ENCODE assay signal across 8 mouse cellular contexts in the genomic region with DNA sequence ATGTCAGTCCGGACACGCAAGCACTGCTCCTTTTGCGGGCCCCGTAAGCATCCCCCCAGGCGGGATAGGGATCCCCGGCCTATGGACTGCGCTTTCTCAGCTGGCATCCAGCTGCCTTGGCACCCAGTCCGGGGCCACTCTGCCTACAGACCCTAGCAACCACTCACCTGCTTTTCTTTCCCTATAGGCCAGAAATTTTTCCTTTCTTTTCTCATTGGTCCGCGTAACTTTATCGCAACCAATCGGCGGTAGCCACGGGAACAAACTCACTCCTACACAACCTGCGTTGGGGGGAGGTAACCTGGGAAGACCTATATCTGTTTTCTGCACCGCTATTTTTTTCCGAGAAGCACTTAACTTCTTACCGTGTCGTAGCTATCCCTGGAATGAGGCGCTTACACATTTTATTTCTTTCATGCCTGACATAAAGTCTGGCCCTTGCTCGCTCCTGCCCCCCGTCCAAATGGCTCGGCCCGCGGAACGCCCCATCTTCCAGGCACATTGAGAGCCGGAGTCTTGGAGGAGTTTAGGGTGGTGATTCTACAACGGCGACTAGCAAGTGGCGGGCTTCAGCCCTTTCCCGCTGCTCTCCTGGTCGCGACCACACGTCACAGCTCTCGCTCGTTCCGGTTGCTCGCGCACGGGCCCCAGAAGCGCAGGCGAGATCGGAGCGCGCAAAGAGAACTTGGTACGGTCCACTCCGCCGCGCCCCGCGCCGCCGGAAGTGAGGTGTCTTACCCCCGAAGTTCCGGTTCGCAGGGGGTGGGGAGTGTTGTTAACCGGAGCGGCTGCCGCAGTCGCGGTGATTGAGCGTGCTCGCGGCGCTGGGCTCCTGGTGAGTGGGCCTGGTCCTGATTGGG. TPM values are rescaled to one million over a fixed set of nuclear protein-coding genes. Genes with fewer than 3 reads are reported as not detected.
DNase-seq lines count a peak whose midpoint lies in the region; ATAC-seq lines count a peak whose summit lies in the region.

A gene (plus strand): TSS at position 283 of the 860 bp plus-strand sequence.

- peak; percentile 82 for ATAC-seq in heart, embryonic 14.5 days (ENCODE audit: insufficient number of reproducible peaks, insufficient read depth, low FRiP score, low read depth)
- peak; percentile 87 for ATAC-seq in liver, embryonic 13.5 days (ENCODE audit: low read depth)
- peak; percentile 93 for ATAC-seq in stomach, embryonic 16.5 days (ENCODE audit: insufficient read depth, low FRiP score)

- peak within 1 kb of the TSS; percentile 91 for H3K9ac ChIP-seq in heart, embryonic 14.5 days (ENCODE audit: low read length)
- H3K9ac ChIP-seq in liver, embryonic 13.5 days: peak within 1 kb of the TSS; percentile 93
- H3K9ac ChIP-seq in stomach, embryonic 16.5 days (ENCODE audit: low read length): peak within 1 kb of the TSS; percentile 87

- no peaks in the 10 kb centered on the region for H3K27me3 ChIP-seq in heart, embryonic 14.5 days (ENCODE audit: control insufficient read depth, insufficient read depth, low read length)
- no peaks in the 10 kb centered on the region for H3K27me3 ChIP-seq in liver, embryonic 13.5 days
- H3K27me3 ChIP-seq in stomach, embryonic 16.5 days (ENCODE audit: control insufficient read depth, insufficient read depth, low read length): no peaks in the 10 kb centered on the region

- H3K4me2 ChIP-seq in heart, embryonic 14.5 days (ENCODE audit: low read length): peak within 1 kb of the TSS; percentile 89
- H3K4me2 ChIP-seq in liver, embryonic 13.5 days: peak within 1 kb of the TSS; percentile 97
- H3K4me2 ChIP-seq in stomach, embryonic 16.5 days (ENCODE audit: low read depth, low read length): peak within 1 kb of the TSS; percentile 86

- peaks cover 35% of the 10 kb centered on the region for H3K36me3 ChIP-seq in heart, embryonic 14.5 days (ENCODE audit: control insufficient read depth, insufficient read depth, low read length)
- peaks cover 37% of the 10 kb centered on the region for H3K36me3 ChIP-seq in liver, embryonic 13.5 days
- H3K36me3 ChIP-seq in stomach, embryonic 16.5 days (ENCODE audit: control insufficient read depth, insufficient read depth, low read length): peaks cover 23% of the 10 kb centered on the region

- H3K9me3 ChIP-seq in heart, embryonic 14.5 days (ENCODE audit: control insufficient read depth, low read length): no peaks in the 10 kb centered on the region
- H3K9me3 ChIP-seq in liver, embryonic 13.5 days (replicated peaks): no peaks in the 10 kb centered on the region
- no peaks in the 10 kb centered on the region for H3K9me3 ChIP-seq in stomach, embryonic 16.5 days (replicated peaks; ENCODE audit: control insufficient read depth, low read length)

- peak; percentile 94 for DNase-seq in CD4-positive, CD25-positive, alpha-beta regulatory T cell, adult 2 months (ENCODE audit: low read depth, low spot score)
- DNase-seq in c-Kit-negative CD71-positive TER-119-positive erythroid progenitor cells, embryonic 14.5 days (ENCODE audit: low read depth, low spot score): peak; percentile 87
- peak; percentile 91 for DNase-seq in fibroblast of lung, adult 2 months (ENCODE audit: low read depth)
- peak; percentile 94 for DNase-seq in kidney, postnatal 14 days
- peak; percentile 90 for DNase-seq in liver, embryonic 13.5 days
- DNase-seq in neural tube, embryonic 10.5 days (ENCODE audit: extremely low spot score, low spot score): peak; percentile 95

- peaks cover 6 to 19% of the 10 kb centered on the region in 2 experiments; a peak in 3 of 4 replicates for H3K4me1 ChIP-seq in heart, embryonic 14.5 days (ENCODE audit: control insufficient read depth in 2 of 2, insufficient read depth in 2 of 2, low read length in 2 of 2)
- peaks cover 38% of the 10 kb centered on the region for H3K4me1 ChIP-seq in liver, embryonic 13.5 days (replicated peaks)
- peaks cover 18% of the 10 kb centered on the region for H3K4me1 ChIP-seq in stomach, embryonic 16.5 days (ENCODE audit: control insufficient read depth, insufficient read depth, low read length)

- under 1% methylated on average over 65 of the region's 65 CpGs for WGBS in heart, embryonic 14.5 days
- under 1% methylated on average over 65 of the region's 65 CpGs for whole genome bisulfite sequencing in liver, embryonic 13.5 days (ENCODE audit: insufficient replicate concordance)
- under 1% methylated on average over 65 of the region's 65 CpGs for WGBS in stomach, embryonic 16.5 days

- H3K4me3 ChIP-seq in heart, embryonic 14.5 days (ENCODE audit: control insufficient read depth in 1 of 2, insufficient read depth in 1 of 2, low read depth in 1 of 2, low read length in 2 of 2): peak within 1 kb of the TSS; percentile 88 to 90
- peak within 1 kb of the TSS; percentile 89 for H3K4me3 ChIP-seq in liver, embryonic 13.5 days (replicated peaks)
- H3K4me3 ChIP-seq in stomach, embryonic 16.5 days (replicated peaks; ENCODE audit: low read length): peak within 1 kb of the TSS; percentile 76

- H3K27ac ChIP-seq in heart, embryonic 14.5 days (replicated peaks in 1 of 2; ENCODE audit: control insufficient read depth in 1 of 2, insufficient read depth in 1 of 2, low read depth in 2 of 2, low read length in 2 of 2): peak within 1 kb of the TSS; percentile 99
- peak within 1 kb of the TSS; percentile 96 for H3K27ac ChIP-seq in liver, embryonic 13.5 days
- peak within 1 kb of the TSS; percentile 99 for H3K27ac ChIP-seq in stomach, embryonic 16.5 days (ENCODE audit: low read length)

RNA-seq across cellular contexts. Expression of the gene that starts here (rescaled TPM):
- 14.8 and 16.0 TPM in 2 replicates for polyA plus RNA-seq in heart, embryonic 14.5 days (2014; fragmentation: Nextera tagmentation; extraction: Ambion mirVana)
- polyA plus RNA-seq in liver, embryonic 13.5 days (2015; fragmentation: Nextera tagmentation; extraction: Ambion mirVana): 11.6 and 13.9 TPM in 2 replicates
- 27.5 and 29.2 TPM in 2 replicates for polyA plus RNA-seq in stomach, embryonic 16.5 days (2015; fragmentation: Nextera tagmentation; extraction: Ambion mirVana)

Comparison
In these comparisons a context has a peak if more than half of its experiments do, and no peak if none do; other contexts are left out.
1. Peak in every context shown above with its lines: DNase-seq, ATAC-seq, H3K4me3 ChIP-seq and H3K27ac ChIP-seq.